Mouse (Mus musculus) erythroblast, embryonic 14.5 days (primary cell): ENCODE results near the gene Tgfb1. TPM values are rescaled to one million over a fixed set of nuclear protein-coding genes. Genes with fewer than 3 reads are reported as not detected.

ENCODE experiments used
- H3K27me3 ChIP-seq: 2 replicates; pipeline ENCODE4 v1.6.1; 2012; ENCODE audit warnings: inconsistent platforms; ENCODE audit not compliant: control insufficient read depth
- H3K36me3 ChIP-seq: 2 replicates; pipeline ENCODE4 v1.6.1; 2012; ENCODE audit warnings: mild to moderate bottlenecking, inconsistent platforms; ENCODE audit not compliant: control insufficient read depth
- H3K4me1 ChIP-seq: 2 replicates; pipeline ENCODE4 v1.6.1; 2012; ENCODE audit warnings: inconsistent platforms; ENCODE audit not compliant: control insufficient read depth
- H3K4me3 ChIP-seq: replicated peaks from 2 replicates; pipeline ENCODE3; 2012; ENCODE audit warnings: moderate library complexity, mild to moderate bottlenecking, inconsistent platforms
- H3K9me3 ChIP-seq: 2 replicates; pipeline ENCODE4 v1.6.1; 2012; ENCODE audit warnings: low read length, inconsistent platforms, mixed read lengths; ENCODE audit not compliant: control insufficient read depth
- GATA1 ChIP-seq: IDR thresholded peaks from 2 replicates; pipeline ENCODE4 v1.6.1; 2012; ENCODE audit warnings: low read length, inconsistent platforms, mixed read lengths
- TAL1 ChIP-seq: IDR thresholded peaks from 3 replicates; pipeline ENCODE4 v1.6.1; 2012; ENCODE audit warnings: low read length, inconsistent platforms, mixed read lengths
- polyA plus RNA-seq: library from polyadenylated mRNA; stranded (reverse); fragments of >175 nt; gene quantifications from 2 replicates; pipeline ENCODE4 v1.2.3, GENCODE M21; 2012

The Tgfb1 gene
- polyA plus RNA-seq, 1 experiment = 23.6 TPM

DNA sequence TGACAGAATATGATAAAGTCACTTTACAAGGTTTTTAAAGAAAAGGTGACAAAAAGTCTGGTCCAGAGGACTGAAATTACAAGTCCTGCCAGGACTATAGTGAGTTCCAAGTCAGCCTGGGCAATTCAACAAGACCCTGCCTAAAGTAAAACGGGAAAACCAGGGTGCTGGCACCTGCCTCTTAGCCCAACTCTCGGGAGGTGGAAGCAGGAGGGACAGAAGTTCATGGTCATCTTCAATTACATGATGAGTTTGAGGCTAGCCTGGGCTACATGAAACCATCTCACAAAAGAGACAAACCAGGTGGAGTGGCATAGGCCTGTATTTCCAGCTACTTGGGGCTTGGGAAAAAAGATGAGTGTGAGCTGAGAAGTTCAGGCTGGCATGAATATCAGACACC lies 15.1 kb upstream of the Tgfb1 start:
- Histone ChIP-seq H3K4me1 (peaks cover 8% of the 10 kb centered on the region), H3K36me3 (peaks cover 28% of the 10 kb centered on the region), H3K4me3 (no peak overlapping the region), H3K9me3 (no peaks in the 10 kb centered on the region), H3K27me3 (peaks cover 38% of the 10 kb centered on the region)
- TF ChIP-seq GATA1 (no peak), TAL1 (no peak)

DNA sequence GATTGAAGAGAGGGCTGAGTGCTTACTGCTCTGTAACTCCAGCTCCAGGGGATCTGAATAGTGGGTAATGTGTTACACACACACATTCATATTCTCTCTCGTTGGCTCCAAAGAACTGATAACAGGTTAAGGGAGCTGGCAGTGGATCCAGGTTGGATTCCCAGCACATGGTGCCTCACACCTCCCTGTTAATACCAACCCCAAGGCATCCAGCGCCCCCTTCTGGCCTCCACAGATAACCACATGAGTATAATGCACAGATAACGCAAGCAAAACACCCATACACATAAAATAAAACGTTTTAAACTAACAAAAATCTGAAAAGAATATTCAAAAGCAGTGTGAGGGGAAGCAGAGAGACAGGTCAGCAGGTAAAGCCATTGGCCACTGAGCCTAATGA lies 14.4 kb upstream of the Tgfb1 start:
- TF ChIP-seq GATA1 = no peak
- TF ChIP-seq TAL1 = no peak
- Histone ChIP-seq H3K9me3 (no peaks in the 10 kb centered on the region), H3K4me1 (peaks cover 8% of the 10 kb centered on the region), H3K36me3 (peaks cover 21% of the 10 kb centered on the region), H3K27me3 (peaks cover 38% of the 10 kb centered on the region), H3K4me3 (no peak overlapping the region)

DNA sequence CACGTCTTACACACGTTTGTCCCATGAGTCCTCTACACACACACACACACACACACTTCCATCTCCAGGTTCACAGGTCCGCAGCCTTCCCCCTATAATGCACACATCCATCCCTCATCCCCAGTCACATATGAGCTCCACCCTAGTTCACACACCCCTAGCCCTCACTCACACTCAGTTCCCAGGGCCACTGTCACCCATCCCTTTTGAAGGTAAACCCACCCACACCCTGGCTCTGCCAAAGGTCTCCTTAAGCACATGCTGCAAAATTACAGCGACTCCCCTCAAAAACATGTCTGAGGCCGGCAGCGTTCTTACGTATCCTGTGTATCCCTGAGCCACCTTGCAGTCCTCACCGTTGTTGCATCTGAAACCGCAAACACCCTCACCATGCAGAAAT lies 12.5 kb upstream of the Tgfb1 start:
- Histone ChIP-seq H3K36me3 (peaks cover 2% of the 10 kb centered on the region), H3K4me1 (peaks cover 13% of the 10 kb centered on the region), H3K9me3 (no peaks in the 10 kb centered on the region), H3K27me3 (peaks cover 38% of the 10 kb centered on the region), H3K4me3 (no peak overlapping the region)
- TF ChIP-seq TAL1 = no peak
- no peak for TF ChIP-seq GATA1

- H3K9me3 ChIP-seq = no peaks in the 10 kb centered on the region
- no peaks in the 10 kb centered on the region; the same call in 1 of the 2 replicates for H3K36me3 ChIP-seq
- peaks cover 38% of the 10 kb centered on the region for H3K27me3 ChIP-seq
- H3K4me1 ChIP-seq = peaks cover 18% of the 10 kb centered on the region
- TF ChIP-seq TAL1 (no peak), GATA1 (no peak)
- H3K4me3 ChIP-seq = peak within 1 kb of the TSS; percentile 18
Measured at GRCm38 (mm10) chr7:25674719-25675300, 12.0 kb upstream of the Tgfb1 start, which contains the start of gene Tmem91. TSS of gene Tmem91 (minus strand) at chr7:25675166.

GRCm38 (mm10) chr7:25675405-25675804 lies 11.4 kb upstream of the Tgfb1 start:
- Histone ChIP-seq H3K27me3 (peaks cover 38% of the 10 kb centered on the region), H3K9me3 (no peaks in the 10 kb centered on the region), H3K4me3 (no peak overlapping the region), H3K36me3 (no peaks in the 10 kb centered on the region; the same call in 1 of the 2 replicates), H3K4me1 (peaks cover 24% of the 10 kb centered on the region)
- TF ChIP-seq TAL1 = no peak
- TF ChIP-seq GATA1 = no peak

- Histone ChIP-seq H3K27me3 (peaks cover 38% of the 10 kb centered on the region), H3K4me3 (no peak overlapping the region), H3K9me3 (no peaks in the 10 kb centered on the region), H3K4me1 (peaks cover 32% of the 10 kb centered on the region), H3K36me3 (no peaks in the 10 kb centered on the region)
- TF ChIP-seq TAL1 (no peak), GATA1 (no peak)
Measured at GRCm38 (mm10) chr7:25676085-25676781, 10.6 kb upstream of the Tgfb1 start.

- TF ChIP-seq TAL1 = no peak
- TF ChIP-seq GATA1 = no peak
- H3K9me3 ChIP-seq = no peaks in the 10 kb centered on the region
- peaks cover 2% of the 10 kb centered on the region for H3K36me3 ChIP-seq
- no peak overlapping the region for H3K4me3 ChIP-seq
- H3K4me1 ChIP-seq = peaks cover 40% of the 10 kb centered on the region
- peaks cover 38% of the 10 kb centered on the region for H3K27me3 ChIP-seq
Measured at GRCm38 (mm10) chr7:25677013-25677412, 9.8 kb upstream of the Tgfb1 start.

DNA sequence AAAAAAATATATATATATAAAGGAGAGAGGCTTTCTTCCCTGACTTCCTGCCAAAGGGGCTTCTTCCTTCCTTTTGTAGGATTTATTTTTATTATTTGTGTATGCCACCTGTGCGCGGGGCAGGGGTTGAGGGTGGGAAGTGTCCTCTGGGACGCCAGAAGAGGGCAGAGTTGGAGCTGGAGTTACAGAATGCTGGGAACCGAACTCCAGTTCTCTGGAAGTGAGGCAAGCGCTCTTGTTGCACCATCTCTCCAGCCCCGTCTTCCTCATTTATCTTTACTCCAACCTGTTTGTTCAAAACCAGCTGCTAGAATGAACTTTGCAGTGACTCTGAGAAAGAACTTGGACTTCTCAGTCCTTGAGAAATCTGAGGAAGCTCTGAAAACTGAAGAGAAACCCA lies 6.8 kb upstream of the Tgfb1 start:
- Histone ChIP-seq H3K27me3 (peaks cover 13% of the 10 kb centered on the region), H3K4me1 (peaks cover 62% of the 10 kb centered on the region), H3K4me3 (peak overlapping the region; percentile 90), H3K36me3 (peaks cover 28% of the 10 kb centered on the region), H3K9me3 (no peaks in the 10 kb centered on the region)
- TF ChIP-seq TAL1 (no peak), GATA1 (no peak)

DNA sequence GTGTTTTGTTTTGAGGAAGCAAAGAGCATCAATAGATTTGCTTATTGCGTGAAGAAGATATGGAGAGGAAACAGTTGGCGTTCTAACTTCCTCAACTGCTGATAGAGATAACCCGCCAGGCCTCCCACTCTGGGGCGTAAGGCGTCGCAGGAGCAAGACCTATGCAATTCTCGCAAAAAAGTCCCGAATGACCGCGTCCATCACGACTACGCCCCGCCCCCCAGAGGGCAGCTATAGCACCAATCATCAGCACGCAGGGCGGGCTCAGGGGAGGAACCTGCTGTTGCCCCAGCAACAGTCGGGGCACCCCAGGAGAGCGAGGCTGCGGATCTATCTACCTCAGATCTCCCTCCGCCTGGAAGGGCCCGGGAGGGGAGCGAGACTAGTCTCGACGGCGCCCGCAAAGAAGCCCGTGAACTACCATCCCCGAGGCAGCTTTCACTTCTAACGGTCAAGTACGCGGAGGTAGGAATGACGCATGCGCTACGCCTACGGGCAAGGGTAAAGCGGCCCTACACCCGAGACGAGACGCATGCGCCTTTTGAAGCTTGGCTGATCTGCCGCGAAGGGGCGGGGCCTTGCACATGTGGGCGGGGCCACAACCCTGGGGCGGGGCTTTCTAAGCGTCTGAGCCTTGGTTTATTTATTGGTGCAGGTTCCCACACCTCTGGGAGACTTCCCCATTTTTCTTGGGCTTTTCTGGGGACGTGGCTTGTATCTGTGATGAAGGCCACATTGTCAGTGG lies 6.1 kb upstream of the Tgfb1 start, which contains the start of gene B9d2:
TSS of gene B9d2 (plus strand) at position 267 of the 745 bp plus-strand sequence.
- Histone ChIP-seq H3K4me3 (peak within 1 kb of the TSS; percentile 90), H3K9me3 (no peaks in the 10 kb centered on the region), H3K4me1 (peaks cover 66% of the 10 kb centered on the region), H3K27me3 (peaks cover 6% of the 10 kb centered on the region), H3K36me3 (peaks cover 33% of the 10 kb centered on the region)
- TF ChIP-seq GATA1 = peak; percentile 5; the same call in 1 of the 2 replicates
- peak; percentile 37; the same call in 2 of the 3 replicates for TF ChIP-seq TAL1
